Mouse (Mus musculus) heart, postnatal 4 days (tissue): ENCODE measurements around the gene Rnaseh2b. TPM values are rescaled to one million over a fixed set of nuclear protein-coding genes. Genes with fewer than 3 reads are reported as not detected.

Experiments
- DNase-seq: peaks from one replicate; pipeline ENCODE4 v3.0.0; 2021
- total RNA-seq, 2 experiments: library from RNA; stranded (reverse); gene quantifications; 2 replicates each; pipeline ENCODE4 v1.2.3; 2021

The Rnaseh2b gene
- total RNA-seq, 2 experiments from 2014 or later, result 34.9 to 35.5 TPM

GRCm38 (mm10) chr14:62363774-62364173, 71.4 kb downstream of the Rnaseh2b start:
- no peak for DNase-seq

GRCm38 (mm10) chr14:62370819-62371218, 78.4 kb downstream of the Rnaseh2b start:
- peak; percentile 41 for DNase-seq

GRCm38 (mm10) chr14:62374001-62374400, 81.6 kb downstream of the Rnaseh2b start:
- no peak for DNase-seq

GRCm38 (mm10) chr14:62375694-62376093, 83.3 kb downstream of the Rnaseh2b start:
- DNase-seq, result peak; percentile 31

- no peak for DNase-seq
Observed at GRCm38 (mm10) chr14:62376115-62376514, 83.7 kb downstream of the Rnaseh2b start.

- DNase-seq, result no peak
Observed at GRCm38 (mm10) chr14:62379391-62379790, 87.0 kb downstream of the Rnaseh2b start.

GRCm38 (mm10) chr14:62380606-62381005, 88.2 kb downstream of the Rnaseh2b start:
- no peak for DNase-seq

GRCm38 (mm10) chr14:62383109-62383508, 90.7 kb downstream of the Rnaseh2b start:
- DNase-seq, result no peak

GRCm38 (mm10) chr14:62383786-62384299, 91.5 kb downstream of the Rnaseh2b start:
- DNase-seq, result no peak

- peak; percentile 26 for DNase-seq
Observed at GRCm38 (mm10) chr14:62389064-62389728, 96.8 kb downstream of the Rnaseh2b start.

- peak; percentile 30 for DNase-seq
Observed at GRCm38 (mm10) chr14:62389729-62390536, 97.5 kb downstream of the Rnaseh2b start.

GRCm38 (mm10) chr14:62392754-62393153, 100.4 kb downstream of the Rnaseh2b start:
- peak; percentile 29 for DNase-seq

GRCm38 (mm10) chr14:62395346-62395745, 103.0 kb downstream of the Rnaseh2b start:
- no peak for DNase-seq

- no peak for DNase-seq
Observed at GRCm38 (mm10) chr14:62416007-62416741, 123.8 kb downstream of the Rnaseh2b start.

GRCm38 (mm10) chr14:62416742-62417134, 124.3 kb downstream of the Rnaseh2b start:
- DNase-seq, result peak; percentile 61

- DNase-seq, result no peak
Observed at GRCm38 (mm10) chr14:62417501-62417900, 125.1 kb downstream of the Rnaseh2b start.

GRCm38 (mm10) chr14:62422265-62422664, 129.9 kb downstream of the Rnaseh2b start:
- no peak for DNase-seq

Other genes starting within 250 kb of the Rnaseh2b start
- gene Dleu7, start 458 bp downstream of the Rnaseh2b start, total RNA-seq, result under 1 TPM; 0.18 to 0.21 TPM
- under 1 TPM in 1 of 2 experiments, not detected in 1; 0.18 TPM for gene Gucy1b2, start 163.7 kb downstream of the Rnaseh2b start, total RNA-seq